Mouse (Mus musculus) embryonic facial prominence, embryonic 10.5 days (tissue): ENCODE results near the gene Rimklb. TPM values are rescaled to one million over a fixed set of nuclear protein-coding genes. Genes with fewer than 3 reads are reported as not detected.

ENCODE experiments used
- DNase-seq: peaks from one replicate; pipeline ENCODE4 v3.0.0-alpha.2; 2017; ENCODE audit warnings: low spot score
- H3K27ac ChIP-seq: fragments of 300-500 bp; sonication (generic); replicated peaks from 2 replicates; pipeline ENCODE4 v1.5.1; 2016; ENCODE audit warnings: mild to moderate bottlenecking
- H3K27me3 ChIP-seq: fragments of 300-500 bp; sonication (generic); replicated peaks from 2 replicates; pipeline ENCODE4 v1.6.1; 2016; ENCODE audit warnings: low read depth, mild to moderate bottlenecking; ENCODE audit not compliant: poor library complexity, severe bottlenecking
- H3K36me3 ChIP-seq: fragments of 300-500 bp; sonication (generic); replicated peaks from 2 replicates; pipeline ENCODE4 v1.6.1; 2016; ENCODE audit warnings: mild to moderate bottlenecking, moderate library complexity
- H3K4me1 ChIP-seq: fragments of 300-500 bp; sonication (generic); 2 replicates; pipeline ENCODE4 v1.6.1; 2016
- H3K4me3 ChIP-seq: fragments of 300-500 bp; sonication (generic); 2 replicates; pipeline ENCODE4 v1.5.1; 2016; ENCODE audit warnings: mild to moderate bottlenecking, moderate library complexity
- H3K9me3 ChIP-seq: fragments of 300-500 bp; sonication (generic); 2 replicates; pipeline ENCODE4 v1.6.1; 2016; ENCODE audit warnings: mild to moderate bottlenecking
- WGBS: fragments of 180-500 bp; shearing (Covaris S2); methylation state at CpG from one replicate; pipeline ENCODE4 v1.1.7; 2016; 5-methylcytosine and 5-hydroxymethylcytosine counted together
- polyA plus RNA-seq: library from polyadenylated mRNA; unstranded; fragments of >200 nt; fragmentation: Nextera tagmentation; extraction: Ambion mirVana; gene quantifications from 2 replicates; pipeline ENCODE4 v1.2.1, GENCODE M21; 2016

The Rimklb gene
- polyA plus RNA-seq, 1 experiment from 2014 or later, result 40.3 TPM

DNA sequence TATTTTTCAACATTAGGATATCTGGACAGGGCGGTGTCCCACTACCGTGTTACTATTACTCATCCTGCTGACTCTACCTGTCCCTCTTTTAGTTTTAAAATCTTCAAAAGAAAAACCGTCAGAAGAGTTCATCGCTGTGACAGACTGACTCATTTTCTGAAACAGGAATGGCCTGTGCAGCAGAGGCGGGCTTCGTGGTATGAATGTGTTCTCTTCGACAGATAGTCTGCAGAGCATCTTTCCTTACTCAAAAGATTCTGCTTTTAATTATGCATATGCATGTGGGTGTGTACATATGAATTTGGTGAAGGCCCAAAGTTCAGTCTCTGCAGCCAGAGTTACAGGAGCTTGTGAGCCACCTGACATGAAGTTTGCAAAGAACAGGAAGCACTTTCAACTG is 50.7 kb downstream of the Rimklb start:
- H3K4me1 ChIP-seq, result peaks cover 4% of the 10 kb centered on the region; the same call in 1 of the 2 replicates
- H3K9me3 ChIP-seq, result no peaks in the 10 kb centered on the region
- WGBS, result 94% methylated on average over 7 of the region's 7 CpGs
- no peaks in the 10 kb centered on the region for H3K27me3 ChIP-seq
- peaks cover 42% of the 10 kb centered on the region for H3K36me3 ChIP-seq
- H3K27ac ChIP-seq, result no peak overlapping the region
- DNase-seq, result no peak
- no peak overlapping the region for H3K4me3 ChIP-seq

- no peak for DNase-seq
- WGBS, result 87% methylated on average over 6 of the region's 6 CpGs
- H3K4me1 ChIP-seq, result no peaks in the 10 kb centered on the region
These were observed 53.3 kb downstream of the Rimklb start for GRCm38 (mm10) chr6:122445215-122445614.

GRCm38 (mm10) chr6:122440632-122441226 is 57.8 kb downstream of the Rimklb start:
- no peak overlapping the region for H3K4me3 ChIP-seq
- WGBS, result 60% methylated on average over 4 of the region's 4 CpGs
- H3K27ac ChIP-seq, result no peak overlapping the region
- H3K27me3 ChIP-seq, result no peaks in the 10 kb centered on the region
- H3K9me3 ChIP-seq, result no peaks in the 10 kb centered on the region
- no peaks in the 10 kb centered on the region for H3K4me1 ChIP-seq
- peak; percentile 36 for DNase-seq
- H3K36me3 ChIP-seq, result no peaks in the 10 kb centered on the region; the same call in 1 of the 2 replicates

More at GRCm38 (mm10) chr6:122445215-122445614, 53.3 kb downstream of the Rimklb start:
- Histone ChIP-seq H3K27me3 (no peaks in the 10 kb centered on the region), H3K9me3 (no peaks in the 10 kb centered on the region), H3K36me3 (peaks cover 35% of the 10 kb centered on the region), H3K4me3 (no peak overlapping the region), H3K27ac (no peak overlapping the region)

DNA sequence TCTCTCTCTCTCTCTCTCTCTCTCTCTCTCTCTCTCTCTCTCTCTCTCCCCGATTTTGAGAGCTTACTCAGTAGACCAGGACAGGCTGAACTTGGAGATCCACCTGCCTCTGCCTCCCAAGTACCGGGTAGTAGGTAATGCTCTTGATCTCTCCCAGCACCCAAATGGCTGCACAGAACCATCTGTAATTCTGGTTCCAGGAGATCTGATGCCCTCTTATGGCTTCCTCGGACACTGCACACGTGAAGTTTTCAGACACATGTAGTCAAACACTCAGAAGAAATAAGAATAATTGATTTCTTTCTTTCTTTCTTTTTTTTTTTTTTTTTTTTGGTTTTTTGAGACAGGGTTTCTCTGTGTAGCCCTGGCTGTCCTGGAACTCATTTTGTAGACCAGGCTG is 59.3 kb downstream of the Rimklb start:
- H3K27ac ChIP-seq, result no peak overlapping the region
- H3K36me3 ChIP-seq, result no peaks in the 10 kb centered on the region
- H3K4me1 ChIP-seq, result no peaks in the 10 kb centered on the region
- H3K9me3 ChIP-seq, result no peaks in the 10 kb centered on the region
- H3K27me3 ChIP-seq, result no peaks in the 10 kb centered on the region
- 83% methylated on average over 4 of the region's 4 CpGs for WGBS
- no peak overlapping the region for H3K4me3 ChIP-seq
- no peak for DNase-seq

DNA sequence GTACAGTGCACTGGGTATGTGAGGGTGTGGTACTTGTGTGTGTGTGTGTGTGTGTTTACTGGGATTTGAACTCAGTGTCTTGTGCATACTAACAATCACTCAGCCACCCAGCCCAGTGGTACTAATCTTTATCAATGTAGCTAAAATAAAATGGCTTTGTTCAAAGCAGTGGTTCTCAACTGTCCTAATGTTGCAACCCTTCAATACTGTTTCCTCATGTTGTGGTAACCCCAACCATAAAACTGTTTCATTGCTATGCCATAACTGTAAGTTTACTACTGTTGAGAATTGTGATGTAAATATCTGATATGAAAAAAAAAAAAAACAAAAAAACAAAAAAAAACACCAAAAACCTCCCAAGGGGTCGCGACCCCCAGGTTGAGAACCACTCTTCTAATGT is 63.3 kb downstream of the Rimklb start:
- DNase-seq, result no peak
- Histone ChIP-seq H3K4me3 (no peak overlapping the region), H3K27me3 (no peaks in the 10 kb centered on the region), H3K27ac (no peak overlapping the region), H3K36me3 (no peaks in the 10 kb centered on the region), H3K9me3 (no peaks in the 10 kb centered on the region), H3K4me1 (no peaks in the 10 kb centered on the region)
- 95% methylated on average over 2 of the region's 2 CpGs for WGBS

DNA sequence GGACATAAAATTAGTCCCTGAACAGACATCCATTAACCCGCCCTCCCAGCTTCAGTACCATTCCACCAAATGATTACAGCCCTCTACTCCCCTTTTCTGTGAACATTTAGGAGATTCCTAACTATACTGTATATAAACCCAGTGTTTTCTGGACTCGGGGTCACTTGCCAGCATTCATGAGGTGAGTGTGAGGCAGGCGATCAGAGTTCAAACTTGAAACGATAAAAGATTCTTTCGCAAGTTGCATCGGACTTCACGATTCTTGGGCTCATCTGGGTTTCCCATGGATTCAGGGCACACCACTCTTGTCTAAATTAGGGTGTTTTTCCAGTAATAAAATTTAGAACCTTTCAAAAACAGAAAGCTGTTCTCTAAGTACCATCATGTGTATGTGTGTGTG is 71.1 kb downstream of the Rimklb start:
- peaks cover 3% of the 10 kb centered on the region; the same call in 1 of the 2 replicates for H3K9me3 ChIP-seq
- WGBS, result 92% methylated on average over 7 of the region's 7 CpGs

DNA sequence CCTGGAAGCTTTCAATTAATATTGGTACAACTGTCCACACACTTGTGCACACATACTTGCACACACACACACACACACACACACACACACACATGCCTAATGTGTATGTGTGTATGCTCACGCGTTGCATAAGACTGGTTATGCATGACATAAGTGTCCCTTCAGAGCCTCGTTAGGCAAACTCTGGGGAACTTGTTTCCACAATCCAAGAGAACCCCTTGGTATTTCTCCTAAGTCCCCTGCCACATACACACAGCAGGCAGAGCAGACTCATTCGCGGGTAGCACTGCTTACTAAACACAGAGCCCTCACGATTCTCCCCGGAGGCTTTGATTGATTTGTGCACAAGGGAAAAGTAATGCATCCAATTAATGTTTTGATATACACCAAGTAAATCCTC is 81.5 kb downstream of the Rimklb start:
- peaks cover 36% of the 10 kb centered on the region for H3K4me1 ChIP-seq
- H3K27me3 ChIP-seq, result no peaks in the 10 kb centered on the region
- H3K27ac ChIP-seq, result no peak overlapping the region; the same call in 1 of the 2 replicates
- no peak overlapping the region for H3K4me3 ChIP-seq
- WGBS, result 71% methylated on average over 7 of the region's 7 CpGs
- no peaks in the 10 kb centered on the region for H3K36me3 ChIP-seq
- peak; percentile 9 for DNase-seq
- H3K9me3 ChIP-seq, result no peaks in the 10 kb centered on the region

More for the DNA sequence above, 71.1 kb downstream of the Rimklb start:
- Histone ChIP-seq H3K4me1 (no peaks in the 10 kb centered on the region), H3K27me3 (no peaks in the 10 kb centered on the region), H3K27ac (no peak overlapping the region), H3K36me3 (no peaks in the 10 kb centered on the region), H3K4me3 (no peak overlapping the region)
- DNase-seq, result no peak

GRCm38 (mm10) chr6:122416347-122416746 is 82.2 kb downstream of the Rimklb start:
- 34% methylated on average over 4 of the region's 4 CpGs for WGBS
- peaks cover 36% of the 10 kb centered on the region for H3K4me1 ChIP-seq
- no peaks in the 10 kb centered on the region for H3K9me3 ChIP-seq
- H3K36me3 ChIP-seq, result no peaks in the 10 kb centered on the region
- H3K4me3 ChIP-seq, result no peak overlapping the region
- H3K27me3 ChIP-seq, result no peaks in the 10 kb centered on the region
- H3K27ac ChIP-seq, result 0 out of 2 replicates have a peak overlapping the region, but pooled peaks have one; percentile 54
- peak; percentile 44 for DNase-seq

GRCm38 (mm10) chr6:122411281-122411680 is 87.3 kb downstream of the Rimklb start:
- H3K36me3 ChIP-seq, result no peaks in the 10 kb centered on the region
- no peaks in the 10 kb centered on the region for H3K27me3 ChIP-seq
- no peak overlapping the region for H3K4me3 ChIP-seq
- no peak for DNase-seq
- peaks cover 15% of the 10 kb centered on the region for H3K4me1 ChIP-seq
- H3K27ac ChIP-seq, result no peak overlapping the region
- H3K9me3 ChIP-seq, result no peaks in the 10 kb centered on the region
- WGBS, result 91% methylated on average over 8 of the region's 8 CpGs

DNA sequence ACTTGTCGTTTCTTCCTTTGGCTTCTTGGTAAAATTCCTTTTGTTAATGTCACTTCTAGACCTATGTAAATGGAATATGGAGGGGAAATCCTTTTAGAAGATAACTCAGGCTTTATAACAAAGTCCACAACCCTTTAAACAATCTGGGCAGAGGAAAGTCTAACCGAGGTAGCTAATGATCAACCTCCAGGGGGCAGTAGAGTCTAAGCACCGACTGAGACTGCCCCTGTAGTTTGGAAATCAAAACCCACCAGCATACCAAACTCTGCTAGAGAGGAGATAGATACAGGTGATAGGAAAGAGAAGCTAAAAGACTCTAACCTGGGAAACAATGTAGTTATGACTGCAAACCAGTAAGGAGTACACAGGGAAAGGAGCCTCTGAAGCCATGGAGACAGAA is 96.3 kb downstream of the Rimklb start:
- peaks cover 6% of the 10 kb centered on the region; the same call in 1 of the 2 replicates for H3K4me1 ChIP-seq
- H3K4me3 ChIP-seq, result no peak overlapping the region
- DNase-seq, result peak; percentile 50
- 14% methylated on average over 3 of the region's 3 CpGs for WGBS
- H3K27me3 ChIP-seq, result no peaks in the 10 kb centered on the region
- H3K27ac ChIP-seq, result no peak overlapping the region
- H3K9me3 ChIP-seq, result no peaks in the 10 kb centered on the region
- no peaks in the 10 kb centered on the region for H3K36me3 ChIP-seq

DNA sequence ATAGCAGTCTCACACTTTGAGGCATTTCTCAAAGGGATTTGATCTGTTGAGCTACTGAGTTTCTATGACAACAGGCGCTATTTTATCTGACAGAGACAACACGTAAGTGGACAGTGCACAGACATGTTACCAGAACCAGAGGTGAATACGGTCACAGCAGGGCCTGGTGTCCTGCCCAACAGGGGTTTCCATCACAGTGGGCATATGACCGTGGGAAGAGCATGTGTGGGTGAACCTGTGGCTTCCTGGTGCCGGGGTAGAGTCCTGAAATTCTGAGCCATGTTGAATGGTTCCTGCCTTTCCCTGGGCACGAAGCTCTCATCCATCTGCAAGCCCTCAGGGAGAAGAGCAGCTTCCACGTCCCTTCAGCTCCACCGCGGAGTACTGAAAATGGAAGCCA is 98.3 kb downstream of the Rimklb start:
- H3K27ac ChIP-seq, result no peak overlapping the region
- no peaks in the 10 kb centered on the region for H3K36me3 ChIP-seq
- WGBS, result 75% methylated on average over 9 of the region's 9 CpGs
- H3K9me3 ChIP-seq, result no peaks in the 10 kb centered on the region
- H3K4me1 ChIP-seq, result peaks cover 6% of the 10 kb centered on the region; the same call in 1 of the 2 replicates
- H3K4me3 ChIP-seq, result no peak overlapping the region
- DNase-seq, result no peak
- no peaks in the 10 kb centered on the region for H3K27me3 ChIP-seq
